Mouse (Mus musculus) myocyte (in vitro differentiated cells): Measurements from ENCODE around the gene Foxa3. TPM values are rescaled to one million over a fixed set of nuclear protein-coding genes. Genes with fewer than 3 reads are reported as not detected.
A peak's percentile ranks its signal among the peaks of the same experiment; 100 is the strongest.

Source experiments
- H3K27me3 ChIP-seq: one replicate; pipeline ENCODE4 v1.6.1; 2011; ENCODE audit not compliant: control insufficient read depth, insufficient read depth, insufficient read length
- H3K36me3 ChIP-seq: one replicate; pipeline ENCODE4 v1.6.1; 2011; ENCODE audit not compliant: control insufficient read depth, insufficient read depth
- H3K4me2 ChIP-seq: one replicate; pipeline ENCODE4 v1.6.1; 2011; ENCODE audit warnings: low read depth, control low read depth
- H3K4me3 ChIP-seq: one replicate; pipeline ENCODE4 v1.5.1; 2011; ENCODE audit warnings: mild to moderate bottlenecking, control low read depth, moderate library complexity
- H3K79me2 ChIP-seq: one replicate; pipeline ENCODE4 v1.6.1; 2011; ENCODE audit not compliant: control insufficient read depth, insufficient read depth
- H3ac ChIP-seq: one replicate; pipeline ENCODE4 v1.6.1; 2011; ENCODE audit not compliant: control insufficient read depth, insufficient read length
- CEBPB ChIP-seq: IDR thresholded peaks from 2 replicates; pipeline ENCODE4 v1.6.1; 2011; ENCODE audit warnings: mild to moderate bottlenecking, moderate library complexity; ENCODE audit not compliant: poor library complexity, insufficient read depth, severe bottlenecking
- E2F4 ChIP-seq: IDR thresholded peaks from one replicate; pipeline ENCODE4 v1.6.1; 2011; ENCODE audit warnings: mild to moderate bottlenecking, control low read depth, moderate library complexity; ENCODE audit not compliant: insufficient read depth
- MAX ChIP-seq: IDR thresholded peaks from one replicate; pipeline ENCODE4 v1.6.1; 2011; ENCODE audit warnings: low read depth, mild to moderate bottlenecking, control low read depth
- MYOD1 ChIP-seq, 3 experiments: IDR thresholded peaks; one replicate each; pipeline ENCODE4 v1.6.1; 2011; ENCODE audit warnings: control low read depth in 2 of 3, low read depth in 2 of 3, mild to moderate bottlenecking in 2 of 3, moderate library complexity in 1 of 3; ENCODE audit not compliant: insufficient read length in 2 of 3, control insufficient read depth in 1 of 3
- MYOG ChIP-seq, 3 experiments: IDR thresholded peaks; one replicate each; pipeline ENCODE4 v1.6.1; 2011; ENCODE audit warnings: control low read depth in 2 of 3, low read depth in 2 of 3, mild to moderate bottlenecking in 2 of 3; ENCODE audit not compliant: insufficient read length in 2 of 3, control insufficient read depth in 1 of 3, insufficient read depth in 1 of 3
- POLR2A ChIP-seq: IDR thresholded peaks from one replicate; pipeline ENCODE4 v1.6.1; 2011; ENCODE audit warnings: low read depth, mild to moderate bottlenecking, control low read depth, moderate library complexity; ENCODE audit not compliant: insufficient read length
- POLR2AphosphoS2 ChIP-seq: IDR thresholded peaks from one replicate; pipeline ENCODE4 v1.6.1; 2011; ENCODE audit warnings: low read depth, control low read depth; ENCODE audit not compliant: insufficient read length
- REST ChIP-seq: IDR thresholded peaks from one replicate; pipeline ENCODE4 v1.6.1; 2011; ENCODE audit warnings: mild to moderate bottlenecking, control low read depth, moderate library complexity; ENCODE audit not compliant: insufficient read depth, insufficient read length
- SRF ChIP-seq: IDR thresholded peaks from one replicate; pipeline ENCODE4 v1.6.1; 2011; ENCODE audit warnings: low read depth; ENCODE audit not compliant: control insufficient read depth, insufficient read length
- TCF12 ChIP-seq: IDR thresholded peaks from one replicate; pipeline ENCODE4 v1.6.1; 2011; ENCODE audit warnings: mild to moderate bottlenecking, control low read depth; ENCODE audit not compliant: poor library complexity, insufficient read depth, severe bottlenecking
- TCF3 ChIP-seq: IDR thresholded peaks from one replicate; pipeline ENCODE4 v1.6.1; 2011; ENCODE audit warnings: low read depth, control low read depth; ENCODE audit not compliant: insufficient read length
- USF1 ChIP-seq: IDR thresholded peaks from one replicate; pipeline ENCODE4 v1.6.1; 2011; ENCODE audit warnings: low read depth, mild to moderate bottlenecking, control low read depth, moderate library complexity
- polyA plus RNA-seq: library from polyadenylated mRNA; unstranded; fragments of >200 nt; fragmentation: generic; extraction: Trizol; gene quantifications from one replicate; pipeline ENCODE4 v1.2.1, GENCODE M21; 2012; ENCODE audit warnings: missing spikeins

Gene Foxa3
- polyA plus RNA-seq, 1 experiment, result 0.12 TPM

GRCm38 (mm10) chr7:19024096-19024506, 763 bp upstream of the Foxa3 start, which contains the start of gene Sympk:
Gene Sympk, plus strand, starts transcription at chr7:19024377.
- Histone ChIP-seq H3K4me2 (peak within 1 kb of the TSS; percentile 91), H3K4me3 (peak within 1 kb of the TSS; percentile 60), H3K79me2 (peaks cover 20% of the 10 kb centered on the region), H3K27me3 (peaks cover 3% of the 10 kb centered on the region), H3ac (peak within 1 kb of the TSS; percentile 77), H3K36me3 (no peaks in the 10 kb centered on the region)
- TF ChIP-seq POLR2AphosphoS2 (peak; percentile 71), TCF3 (no peak), POLR2A (peak; percentile 77), MYOG (IDR thresholded peaks at IDR 0.05; ENCODE audit: control insufficient read depth in 1 of 3, insufficient read depth in 1 of 3, insufficient read length in 2 of 3, low read depth in 2 of 3) (no peak)

GRCm38 (mm10) chr7:19022189-19022958, 964 bp downstream of the Foxa3 start:
- no peak overlapping the region for H3K4me3 ChIP-seq

GRCm38 (mm10) chr7:19021048-19021447, 2.3 kb downstream of the Foxa3 start:
- TF ChIP-seq MYOD1 (IDR thresholded peaks at IDR 0.05; ENCODE audit: control insufficient read depth in 1 of 3, insufficient read length in 2 of 3, low read depth in 2 of 3) (no peak), TCF3 (no peak), POLR2AphosphoS2 (no peak), MAX (no peak), CEBPB (no peak), MYOG (IDR thresholded peaks at IDR 0.05; ENCODE audit: control insufficient read depth in 1 of 3, insufficient read depth in 1 of 3, insufficient read length in 2 of 3, low read depth in 2 of 3) (no peak), REST (no peak), USF1 (no peak), SRF (no peak), E2F4 (no peak), POLR2A (no peak), TCF12 (no peak)
- H3ac ChIP-seq, result no peak overlapping the region

More at GRCm38 (mm10) chr7:19022189-19022958, 964 bp downstream of the Foxa3 start:
- H3ac ChIP-seq, result no peak overlapping the region
- peaks cover 3% of the 10 kb centered on the region for H3K27me3 ChIP-seq
- no peaks in the 10 kb centered on the region for H3K36me3 ChIP-seq
- TF ChIP-seq MYOD1 (IDR thresholded peaks at IDR 0.05; ENCODE audit: control insufficient read depth in 1 of 3, insufficient read length in 2 of 3, low read depth in 2 of 3), result no peak
- no peak for TF ChIP-seq TCF12
- TF ChIP-seq SRF, result no peak
- TF ChIP-seq POLR2AphosphoS2, result no peak
- H3K79me2 ChIP-seq, result peaks cover 17% of the 10 kb centered on the region
- H3K4me2 ChIP-seq, result no peak overlapping the region

GRCm38 (mm10) chr7:19017909-19018308, 5.4 kb downstream of the Foxa3 start:
- no peaks in the 10 kb centered on the region for H3K79me2 ChIP-seq
- TF ChIP-seq TCF12, result no peak
- no peak overlapping the region for H3K4me2 ChIP-seq
- H3K4me3 ChIP-seq, result no peak overlapping the region
- peaks cover 3% of the 10 kb centered on the region for H3K27me3 ChIP-seq
- H3ac ChIP-seq, result no peak overlapping the region
- no peaks in the 10 kb centered on the region for H3K36me3 ChIP-seq

More at GRCm38 (mm10) chr7:19021048-19021447, 2.3 kb downstream of the Foxa3 start:
- peaks cover 3% of the 10 kb centered on the region for H3K27me3 ChIP-seq
- H3K4me3 ChIP-seq, result no peak overlapping the region
- peak overlapping the region; percentile 42 for H3K4me2 ChIP-seq
- peaks cover 17% of the 10 kb centered on the region for H3K79me2 ChIP-seq
- no peaks in the 10 kb centered on the region for H3K36me3 ChIP-seq

GRCm38 (mm10) chr7:19016042-19016441, 7.3 kb downstream of the Foxa3 start:
- Histone ChIP-seq H3K4me3 (no peak overlapping the region), H3ac (no peak overlapping the region), H3K79me2 (no peaks in the 10 kb centered on the region), H3K4me2 (no peak overlapping the region), H3K36me3 (no peaks in the 10 kb centered on the region), H3K27me3 (no peaks in the 10 kb centered on the region)
- TF ChIP-seq USF1, result no peak
- no peak for TF ChIP-seq REST
- no peak for TF ChIP-seq TCF3
- TF ChIP-seq MAX, result no peak
- TF ChIP-seq POLR2AphosphoS2, result no peak
